Mouse (Mus musculus) forebrain, postnatal 0 days (tissue): ENCODE results near the gene Cask. TPM values are rescaled to one million over a fixed set of nuclear protein-coding genes. Genes with fewer than 3 reads are reported as not detected.

Experiments used
- ATAC-seq: fragments of 200-750 bp; cut with Nextera tagmentation; 2 replicates; pipeline ENCODE4 v1.8.0; 2017; ENCODE audit warnings: mild to moderate bottlenecking, moderate library complexity
- DNase-seq: peaks from one replicate; pipeline ENCODE4 v3.0.0-alpha.2; 2015
- H3K27ac ChIP-seq: fragments of 300-500 bp; sonication (generic); 2 replicates; pipeline ENCODE4 v1.5.1; 2014; ENCODE audit warnings: low read depth, mild to moderate bottlenecking, antibody characterized with exemption, low read length, moderate library complexity, mixed read lengths
- H3K27me3 ChIP-seq: fragments of 300-500 bp; sonication (generic); 2 replicates; pipeline ENCODE4 v1.6.1; 2014; ENCODE audit warnings: mild to moderate bottlenecking, low read length, mixed read lengths; ENCODE audit not compliant: insufficient read depth
- H3K36me3 ChIP-seq: fragments of 300-500 bp; sonication (generic); 2 replicates; pipeline ENCODE4 v1.6.1; 2014; ENCODE audit warnings: mild to moderate bottlenecking, moderate library complexity; ENCODE audit not compliant: insufficient read depth
- H3K4me1 ChIP-seq: fragments of 300-500 bp; sonication (generic); 2 replicates; pipeline ENCODE4 v1.6.1; 2014; ENCODE audit warnings: antibody characterized with exemption; ENCODE audit not compliant: insufficient read depth
- H3K4me2 ChIP-seq: fragments of 300-500 bp; sonication (generic); 2 replicates; pipeline ENCODE4 v1.6.1; 2014; ENCODE audit warnings: low read depth, mild to moderate bottlenecking, moderate library complexity
- H3K4me3 ChIP-seq: fragments of 300-500 bp; sonication (generic); 2 replicates; pipeline ENCODE4 v1.5.1; 2014; ENCODE audit warnings: low read depth, low read length, mixed read lengths
- H3K9ac ChIP-seq: fragments of 300-500 bp; sonication (generic); 2 replicates; pipeline ENCODE4 v1.6.1; 2014; ENCODE audit warnings: mild to moderate bottlenecking
- H3K9me3 ChIP-seq: fragments of 300-500 bp; sonication (generic); 2 replicates; pipeline ENCODE4 v1.6.1; 2016; ENCODE audit warnings: low read length
- CTCF ChIP-seq: sonication (generic); IDR thresholded peaks from 2 replicates; pipeline ENCODE4 v1.5.1; 2016; ENCODE audit warnings: antibody characterized with exemption, control low read depth, low read depth
- WGBS: fragments of 180-500 bp; shearing (Covaris S2); extraction: QIAGEN DNeasy Blood & Tissue Kit; methylation state at CpG from one replicate; pipeline ENCODE4 v1.1.7; 2014; 5-methylcytosine and 5-hydroxymethylcytosine counted together
- polyA plus RNA-seq: library from polyadenylated mRNA; unstranded; fragments of >200 nt; fragmentation: Nextera tagmentation; extraction: Ambion mirVana; gene quantifications from 2 replicates; pipeline ENCODE4 v1.2.1, GENCODE M21; 2015
- total RNA-seq: library from RNA; depleted of rRNA; stranded (reverse); fragments of >200 nt; gene quantifications from 2 replicates; pipeline ENCODE4 v1.2.3, GENCODE M21; 2014

Gene Cask
- total and polyA plus RNA-seq, 2 experiments from 2014 or later: 57.9 to 183 TPM

DNA sequence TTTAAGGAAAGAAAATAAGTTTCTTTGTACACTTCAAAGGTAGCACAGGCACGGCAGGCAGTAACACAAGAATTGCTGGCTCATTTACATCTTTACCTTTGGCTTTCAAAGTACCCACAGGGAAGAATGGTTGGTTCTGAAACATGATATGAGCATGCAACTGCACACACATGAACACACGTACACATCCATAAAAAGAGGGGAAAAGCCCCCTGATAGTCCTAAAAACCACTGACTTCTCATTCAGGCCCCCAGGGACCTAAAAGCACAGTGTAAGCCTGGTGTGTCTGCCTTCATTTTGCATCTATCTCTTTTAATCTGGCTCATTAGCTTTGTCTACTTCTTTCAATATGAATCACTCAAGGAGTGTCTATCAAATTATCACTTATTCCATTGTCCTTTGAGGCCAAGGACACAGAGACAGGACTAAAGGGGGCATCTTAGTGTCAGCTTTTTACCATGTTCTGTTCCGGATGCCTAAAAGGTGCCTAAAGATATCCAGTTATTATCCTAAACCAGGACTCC lies 192.5 kb downstream of the Cask start:
- Histone ChIP-seq H3K9ac (no peak overlapping the region), H3K4me1 (no peaks in the 10 kb centered on the region), H3K27ac (no peak overlapping the region), H3K4me2 (no peak overlapping the region), H3K4me3 (no peak overlapping the region), H3K9me3 (no peaks in the 10 kb centered on the region), H3K36me3 (no peaks in the 10 kb centered on the region), H3K27me3 (no peaks in the 10 kb centered on the region)
- no peak for TF ChIP-seq CTCF
- 66% methylated on average over 3 of the region's 3 CpGs for WGBS
- no peak for DNase-seq
- ATAC-seq: no peak

DNA sequence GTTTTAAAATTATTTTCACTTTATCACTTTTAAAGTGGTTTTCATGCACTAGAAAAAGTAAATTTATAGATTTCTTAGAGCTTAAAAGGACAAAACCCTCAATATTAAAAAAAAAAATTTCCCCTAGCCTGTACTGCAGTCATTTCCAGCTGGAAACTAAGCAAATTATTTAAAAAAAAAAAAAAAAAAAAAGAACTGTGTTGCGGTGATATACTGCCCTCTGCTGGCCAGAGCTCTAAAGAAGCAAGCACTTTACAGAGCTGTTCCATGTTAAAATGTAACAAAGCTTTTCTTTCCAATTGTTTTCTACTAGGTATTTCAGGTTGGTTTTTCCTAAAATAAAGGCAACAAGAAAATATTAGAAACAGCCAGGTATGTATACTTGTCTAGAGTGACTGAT lies 194.4 kb downstream of the Cask start:
- no peaks in the 10 kb centered on the region for H3K27me3 ChIP-seq
- H3K36me3 ChIP-seq: no peaks in the 10 kb centered on the region
- 11% methylated on average over 1 of the region's 1 CpGs for WGBS
- no peak overlapping the region for H3K4me3 ChIP-seq
- no peaks in the 10 kb centered on the region for H3K9me3 ChIP-seq
- no peaks in the 10 kb centered on the region for H3K4me1 ChIP-seq
- no peak overlapping the region for H3K27ac ChIP-seq
- no peak overlapping the region for H3K4me2 ChIP-seq
- H3K9ac ChIP-seq: no peak overlapping the region
- peak; percentile 64 for TF ChIP-seq CTCF
- DNase-seq (peak; percentile 71), ATAC-seq (no peak; the same call in 1 of the 2 replicates)

DNA sequence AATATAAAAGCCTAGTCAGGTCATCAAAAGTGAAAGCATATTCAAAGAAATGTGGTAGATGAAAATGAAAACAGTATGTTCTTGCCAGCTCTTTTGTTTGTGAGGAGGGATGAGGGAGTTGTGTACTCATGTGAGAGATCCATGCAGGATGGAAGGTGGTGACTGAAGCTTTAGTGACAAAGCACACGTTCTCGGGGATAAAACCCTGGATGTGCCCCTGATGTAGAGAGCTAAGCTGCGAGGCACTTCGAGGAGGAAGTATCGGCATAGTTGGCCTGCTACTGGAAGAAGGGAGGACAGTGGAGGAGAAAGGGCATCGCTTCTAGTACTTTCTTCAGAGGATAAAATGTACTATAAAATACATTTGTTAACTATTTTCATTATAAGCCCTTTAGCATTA lies 195.3 kb downstream of the Cask start:
- 83% methylated on average over 6 of the region's 6 CpGs for WGBS
- ATAC-seq: no peak

DNA sequence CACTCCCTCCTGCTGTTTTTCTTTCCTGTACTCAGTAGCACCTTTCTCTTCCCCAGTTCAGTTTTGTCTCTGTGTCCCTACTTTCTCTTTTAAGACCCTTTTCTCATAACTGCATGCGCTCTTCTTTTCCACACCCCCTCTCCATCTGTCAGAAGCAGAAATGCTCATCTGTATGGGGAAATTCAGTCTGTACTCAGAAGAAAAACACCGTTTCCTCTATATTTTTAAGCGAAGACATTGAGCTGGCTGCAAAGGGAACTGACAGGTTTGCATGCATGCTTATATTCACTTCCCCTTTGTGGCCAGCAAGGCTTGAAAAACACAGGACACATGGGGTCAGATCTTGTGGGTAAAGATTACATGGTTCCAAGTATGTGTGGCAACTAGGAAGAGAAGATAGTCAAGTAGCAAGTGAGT lies 196.2 kb downstream of the Cask start:
- no peak for DNase-seq
- Histone ChIP-seq H3K4me2 (no peak overlapping the region), H3K27me3 (no peaks in the 10 kb centered on the region), H3K27ac (no peak overlapping the region), H3K36me3 (no peaks in the 10 kb centered on the region), H3K9me3 (no peaks in the 10 kb centered on the region), H3K9ac (no peak overlapping the region), H3K4me3 (no peak overlapping the region), H3K4me1 (no peaks in the 10 kb centered on the region)
- TF ChIP-seq CTCF: no peak
- ATAC-seq: no peak
- WGBS: 68% methylated on average over 3 of the region's 3 CpGs

More for the DNA sequence above, 195.3 kb downstream of the Cask start:
- no peak for TF ChIP-seq CTCF
- Histone ChIP-seq H3K4me2 (no peak overlapping the region), H3K4me1 (no peaks in the 10 kb centered on the region), H3K4me3 (no peak overlapping the region), H3K9me3 (no peaks in the 10 kb centered on the region), H3K9ac (no peak overlapping the region), H3K27ac (no peak overlapping the region), H3K36me3 (no peaks in the 10 kb centered on the region), H3K27me3 (no peaks in the 10 kb centered on the region)
- DNase-seq: no peak

DNA sequence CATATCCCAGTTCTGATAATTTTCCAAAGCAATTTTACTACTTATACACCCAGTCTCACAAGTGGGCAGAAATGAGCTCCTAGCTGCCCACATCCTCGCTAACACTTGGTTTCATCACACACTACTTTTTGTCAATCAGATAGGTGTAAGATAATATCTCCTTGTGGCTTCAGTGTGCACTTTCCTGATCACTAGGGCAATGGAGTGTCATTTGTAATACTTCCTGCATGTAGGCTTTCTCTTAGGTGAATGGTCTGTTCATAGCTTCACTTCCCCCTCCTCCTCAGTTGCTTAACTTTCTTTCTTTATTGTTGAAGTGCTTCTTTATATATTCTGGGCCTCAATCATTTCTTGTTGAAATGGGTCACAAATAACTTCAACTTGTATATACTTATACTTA lies 198.9 kb downstream of the Cask start:
- H3K9ac ChIP-seq: no peak overlapping the region
- DNase-seq (no peak), ATAC-seq (no peak)
- no peak overlapping the region for H3K4me3 ChIP-seq
- no peak for TF ChIP-seq CTCF
- H3K36me3 ChIP-seq: no peaks in the 10 kb centered on the region
- WGBS: 79% methylated on average over 1 of the region's 1 CpGs
- no peaks in the 10 kb centered on the region for H3K27me3 ChIP-seq
- no peak overlapping the region for H3K4me2 ChIP-seq
- H3K9me3 ChIP-seq: no peaks in the 10 kb centered on the region
- H3K27ac ChIP-seq: no peak overlapping the region
- H3K4me1 ChIP-seq: no peaks in the 10 kb centered on the region

DNA sequence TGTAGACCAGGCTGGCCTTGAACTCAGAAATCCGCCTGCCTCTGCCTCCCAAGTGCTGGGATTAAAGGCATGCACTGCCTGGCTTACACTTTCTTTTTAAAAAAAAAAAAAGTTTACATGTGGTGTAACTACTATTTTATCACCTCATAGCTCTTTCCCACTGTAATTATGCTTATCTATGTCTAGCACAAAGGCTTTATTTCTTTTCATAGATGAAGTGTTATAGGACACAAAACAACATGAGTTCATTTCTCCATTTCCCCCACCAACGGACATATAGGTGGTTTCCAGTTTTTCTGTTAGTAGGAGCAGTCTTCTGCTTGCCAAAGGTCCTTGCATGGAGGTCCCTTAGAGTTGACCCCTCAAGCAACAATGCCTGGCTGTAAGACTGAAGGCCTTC lies 199.3 kb downstream of the Cask start:
- no peak for ATAC-seq
- WGBS: 77% methylated on average over 2 of the region's 2 CpGs
- no peak overlapping the region for H3K4me3 ChIP-seq

DNA sequence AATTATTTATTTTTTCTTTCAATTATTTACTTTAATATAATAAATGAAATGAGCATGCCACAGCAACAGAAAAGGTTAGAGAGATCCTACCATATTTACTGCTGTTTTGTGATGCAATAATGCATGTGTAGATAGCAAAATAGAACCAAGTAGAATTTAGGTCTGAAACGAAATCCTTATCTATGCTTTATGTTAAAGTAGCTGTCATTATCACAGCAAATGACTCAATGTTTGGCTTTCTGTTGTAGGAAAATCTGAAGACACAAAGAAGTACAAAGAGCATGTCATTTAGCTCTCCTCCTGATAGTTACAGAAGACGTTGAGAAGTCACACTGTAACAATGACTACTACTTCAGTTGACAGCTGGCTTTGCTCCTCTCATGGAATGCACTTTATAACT lies 212.3 kb downstream of the Cask start:
- no peak for ATAC-seq
- no peak overlapping the region for H3K4me3 ChIP-seq

More for the DNA sequence above, 199.3 kb downstream of the Cask start:
- H3K9me3 ChIP-seq: no peaks in the 10 kb centered on the region
- no peaks in the 10 kb centered on the region for H3K4me1 ChIP-seq
- no peaks in the 10 kb centered on the region for H3K36me3 ChIP-seq
- no peaks in the 10 kb centered on the region for H3K27me3 ChIP-seq
- H3K9ac ChIP-seq: no peak overlapping the region
- no peak overlapping the region for H3K27ac ChIP-seq
- TF ChIP-seq CTCF: no peak
- no peak overlapping the region for H3K4me2 ChIP-seq
- no peak for DNase-seq

More for the DNA sequence above, 212.3 kb downstream of the Cask start:
- WGBS: 62% methylated on average over 2 of the region's 2 CpGs
- no peak for TF ChIP-seq CTCF
- Histone ChIP-seq H3K4me1 (no peaks in the 10 kb centered on the region), H3K9ac (no peak overlapping the region), H3K4me2 (no peak overlapping the region), H3K27me3 (no peaks in the 10 kb centered on the region; the same call in 1 of the 2 replicates), H3K9me3 (no peaks in the 10 kb centered on the region), H3K27ac (no peak overlapping the region), H3K36me3 (no peaks in the 10 kb centered on the region)
- no peak for DNase-seq
